Mouse (Mus musculus) neural tube, embryonic 10.5 days (tissue): ENCODE measurements around the gene Olfr288.

Experiments
- DNase-seq: peaks from one replicate; pipeline ENCODE4 v3.0.0-alpha.2; 2017; ENCODE audit warnings: low spot score; ENCODE audit errors: extremely low spot score

The Olfr288 gene

GRCm38 (mm10) chr15:98166963-98167644, 28.2 kb downstream of the Olfr288 start, which contains the start of gene Ccdc184:
Gene Ccdc184, plus strand, starts transcription at chr15:98167158.
- no peak for DNase-seq

DNA sequence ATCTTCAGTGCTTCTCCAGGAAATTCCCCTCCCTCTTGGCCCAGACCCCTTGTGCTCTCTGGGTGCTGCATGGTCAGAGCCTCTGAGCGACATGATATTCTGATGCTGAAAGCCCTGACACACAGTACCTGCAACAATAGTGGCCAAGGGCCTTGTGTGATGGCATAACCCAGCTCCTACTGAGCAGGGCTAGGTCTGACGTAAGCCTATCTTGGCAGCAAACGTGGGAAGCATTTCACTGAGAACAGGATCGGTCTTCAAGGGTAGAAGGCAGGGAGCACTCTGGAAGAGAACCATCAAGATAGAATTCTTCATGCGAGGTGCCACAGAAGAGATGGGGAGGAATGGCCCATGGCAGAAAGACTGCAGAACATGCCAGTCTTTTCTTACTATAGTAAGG, 29.8 kb downstream of the Olfr288 start, which contains the start of gene Asb8:
Asb8 (minus strand) TSS at position 101 of the 400 bp plus-strand sequence.
- no peak for DNase-seq

GRCm38 (mm10) chr15:98162561-98162960, 32.8 kb downstream of the Olfr288 start:
- no peak for DNase-seq

GRCm38 (mm10) chr15:98161026-98161805, 34.1 kb downstream of the Olfr288 start:
- no peak for DNase-seq

- no peak for DNase-seq
Observed at GRCm38 (mm10) chr15:98157253-98157652, 38.1 kb downstream of the Olfr288 start.

DNA sequence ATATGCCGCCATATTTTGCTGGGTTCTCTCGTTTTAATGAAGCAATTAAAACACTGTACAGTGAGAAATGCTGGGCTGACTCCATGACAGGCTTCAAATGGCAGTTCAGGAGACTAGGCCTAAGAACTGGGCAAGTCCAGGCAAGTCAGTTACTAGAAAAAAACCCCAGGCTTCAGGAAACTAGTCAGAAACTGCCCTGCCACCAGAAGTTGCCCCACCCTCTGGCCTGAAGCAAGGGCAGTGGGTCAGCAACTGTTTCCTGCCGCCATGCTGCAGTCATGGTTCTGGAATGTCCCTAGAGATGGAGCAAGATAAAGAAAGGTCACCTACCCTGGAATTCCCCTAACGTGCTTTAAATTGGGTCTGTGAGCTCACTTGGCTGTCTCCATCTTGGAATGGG, 39.4 kb downstream of the Olfr288 start:
- no peak for DNase-seq

GRCm38 (mm10) chr15:98155272-98155671, 40.1 kb downstream of the Olfr288 start:
- no peak for DNase-seq

DNA sequence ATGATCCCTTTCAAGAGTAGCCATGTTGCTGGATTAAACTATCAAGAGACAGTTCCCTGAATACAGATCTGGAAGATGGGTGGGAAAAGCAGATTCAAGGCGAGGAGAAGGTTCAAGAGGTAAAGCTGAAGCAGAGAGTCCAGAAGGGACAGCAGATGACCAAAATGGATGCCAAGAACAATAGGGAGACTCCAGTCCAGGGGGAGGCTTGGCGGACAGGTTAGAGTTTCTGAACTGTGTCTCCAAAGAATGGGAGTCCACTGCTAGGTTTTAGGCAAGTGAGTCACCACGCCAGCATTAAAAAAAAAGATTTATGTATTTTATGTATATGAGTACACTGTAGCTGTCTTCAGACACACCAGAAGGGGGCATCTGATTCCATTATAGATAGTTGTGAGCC, 40.7 kb downstream of the Olfr288 start:
- no peak for DNase-seq

- no peak for DNase-seq
Observed at GRCm38 (mm10) chr15:98154146-98154545, 41.2 kb downstream of the Olfr288 start.

GRCm38 (mm10) chr15:98153625-98154024, 41.7 kb downstream of the Olfr288 start:
- peak; percentile 30 for DNase-seq

DNA sequence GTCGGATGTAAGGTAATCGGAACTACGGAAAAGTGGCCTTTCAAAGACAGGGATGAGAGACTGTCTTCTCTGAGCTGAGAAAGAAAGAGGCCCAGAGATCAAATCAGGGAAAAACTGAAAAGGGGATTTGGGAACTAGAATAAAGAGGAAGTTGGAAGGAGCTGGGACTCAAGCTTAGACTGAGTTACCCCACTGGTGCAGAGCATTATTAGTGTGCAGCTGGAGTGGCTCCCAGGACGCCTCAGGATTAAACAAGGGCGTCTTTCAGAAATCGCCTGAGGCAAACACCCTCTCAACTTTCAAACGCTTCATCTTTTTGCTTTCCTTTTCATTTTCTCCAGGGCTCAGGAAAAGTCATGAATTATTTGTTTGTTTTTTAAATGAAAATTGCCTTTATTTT, 42.4 kb downstream of the Olfr288 start:
- DNase-seq, result no peak

- no peak for DNase-seq
Observed at GRCm38 (mm10) chr15:98149166-98149602, 46.2 kb downstream of the Olfr288 start.

GRCm38 (mm10) chr15:98148356-98148755, 47.0 kb downstream of the Olfr288 start:
- DNase-seq, result no peak

GRCm38 (mm10) chr15:98145559-98146181, 49.7 kb downstream of the Olfr288 start:
- DNase-seq, result peak; percentile 90

DNA sequence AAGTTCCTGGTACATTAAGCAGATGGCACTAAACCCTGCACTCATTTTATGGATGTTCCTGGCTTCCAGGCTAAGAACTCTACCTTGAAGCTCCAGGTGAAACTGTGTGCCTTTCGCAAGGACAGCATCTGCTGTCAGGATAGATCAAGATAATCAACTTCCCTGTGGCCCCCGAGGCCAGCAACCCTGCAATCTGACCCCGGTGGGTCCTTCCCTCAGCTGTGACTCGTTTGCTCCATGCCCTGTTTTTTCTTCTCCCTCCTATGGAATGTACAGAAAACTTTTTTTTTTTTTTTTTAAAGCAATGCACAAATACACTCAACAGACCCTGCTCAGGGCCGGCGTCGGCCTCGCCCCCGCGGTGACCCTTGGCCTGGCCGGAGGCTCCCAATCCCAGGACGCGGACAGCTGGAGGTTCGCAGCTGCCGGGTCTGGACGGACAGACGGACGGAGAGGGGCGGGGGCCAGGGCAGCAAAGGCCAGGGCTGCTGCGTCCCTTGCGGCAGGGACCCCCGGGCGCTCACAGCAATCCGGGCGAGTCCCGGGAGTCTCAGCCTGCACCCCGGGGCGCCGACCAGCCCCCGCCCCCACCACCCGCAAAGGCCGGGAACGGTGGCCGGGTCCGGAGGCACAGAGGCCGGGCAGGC, 50.4 kb downstream of the Olfr288 start:
- DNase-seq, result peak; percentile 59

DNA sequence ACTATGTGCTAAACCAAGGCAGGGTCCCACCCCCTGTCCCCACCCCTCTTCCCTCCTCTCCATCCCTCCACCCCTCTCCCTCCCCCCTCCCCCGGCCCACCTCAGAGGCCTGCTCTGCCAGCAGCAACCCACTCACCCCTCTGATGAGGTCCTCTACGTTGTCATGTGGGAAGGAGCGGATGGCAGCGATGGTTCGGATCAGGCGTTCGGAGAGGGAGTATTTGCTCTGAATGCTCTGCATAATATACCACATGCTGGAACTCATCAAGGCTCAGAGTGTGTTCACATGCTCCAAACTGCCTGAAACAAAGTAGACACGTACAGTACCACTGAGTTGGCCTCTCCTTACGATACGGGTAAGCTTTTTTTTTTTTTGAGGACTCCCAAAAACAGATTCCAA, 52.8 kb downstream of the Olfr288 start:
- no peak for DNase-seq

- DNase-seq, result no peak
Observed at GRCm38 (mm10) chr15:98140809-98141208, 54.5 kb downstream of the Olfr288 start.

DNA sequence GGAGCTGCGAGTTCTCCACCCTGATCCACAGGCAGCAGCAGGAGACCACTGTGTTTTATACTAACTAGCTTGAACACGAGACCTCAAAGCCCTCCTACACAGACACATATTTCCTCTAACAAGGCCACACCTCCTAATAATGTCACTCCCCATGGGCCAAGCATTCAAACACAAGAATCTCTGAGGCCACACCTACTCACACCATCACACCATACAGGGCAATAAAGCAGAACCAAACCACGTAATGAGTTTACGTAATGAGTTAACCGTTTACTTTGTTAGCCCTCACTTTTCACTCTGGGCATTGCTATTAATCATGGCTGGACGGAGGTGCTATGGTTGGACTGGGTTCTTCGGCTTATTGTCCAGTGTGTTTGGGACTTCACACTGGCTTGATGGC, 55.6 kb downstream of the Olfr288 start:
- DNase-seq, result no peak

DNA sequence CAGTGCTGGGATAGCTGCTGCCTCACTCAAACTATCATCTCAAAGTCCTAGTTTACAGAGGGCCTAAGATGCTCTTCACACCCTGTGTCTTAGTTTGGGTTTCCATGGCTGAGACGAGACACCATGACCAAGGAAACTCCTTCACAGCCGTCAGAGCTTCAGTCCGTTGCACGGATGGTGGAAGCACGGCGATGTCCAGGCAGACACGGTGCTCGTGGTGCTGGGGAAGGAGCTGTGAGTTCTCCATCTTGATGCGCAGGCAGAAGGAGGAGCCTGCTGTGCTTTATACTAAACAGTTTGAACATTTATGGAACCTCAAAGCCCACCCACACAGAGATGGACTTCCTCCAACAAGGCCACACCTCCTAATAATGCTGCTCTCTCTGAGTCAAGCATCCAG, 58.5 kb downstream of the Olfr288 start:
- no peak for DNase-seq
